Mouse (Mus musculus) adrenal gland, postnatal 4 days (tissue): Measurements from ENCODE around the gene Arfgap2. TPM values are rescaled to one million over a fixed set of nuclear protein-coding genes. Genes with fewer than 3 reads are reported as not detected.

Experiments
- DNase-seq, 2 experiments: peaks; one replicate each; pipeline ENCODE4 v3.0.0; 2021 to 2022; ENCODE audit warnings: low spot score in 2 of 2, mixed read lengths in 2 of 2
- total RNA-seq, 2 experiments: library from RNA; stranded (reverse); gene quantifications; 2 replicates each; pipeline ENCODE4 v1.2.3; 2021

The Arfgap2 gene
- total RNA-seq, 2 experiments from 2014 or later: 112 to 119 TPM

- DNase-seq: no peak
These were observed 38.1 kb downstream of the Arfgap2 start for GRCm38 (mm10) chr2:91302845-91303244.

- DNase-seq: no peak
These were observed 41.2 kb downstream of the Arfgap2 start for GRCm38 (mm10) chr2:91305926-91306325.

GRCm38 (mm10) chr2:91306589-91306988 is 41.8 kb downstream of the Arfgap2 start:
- DNase-seq: no peak

DNA sequence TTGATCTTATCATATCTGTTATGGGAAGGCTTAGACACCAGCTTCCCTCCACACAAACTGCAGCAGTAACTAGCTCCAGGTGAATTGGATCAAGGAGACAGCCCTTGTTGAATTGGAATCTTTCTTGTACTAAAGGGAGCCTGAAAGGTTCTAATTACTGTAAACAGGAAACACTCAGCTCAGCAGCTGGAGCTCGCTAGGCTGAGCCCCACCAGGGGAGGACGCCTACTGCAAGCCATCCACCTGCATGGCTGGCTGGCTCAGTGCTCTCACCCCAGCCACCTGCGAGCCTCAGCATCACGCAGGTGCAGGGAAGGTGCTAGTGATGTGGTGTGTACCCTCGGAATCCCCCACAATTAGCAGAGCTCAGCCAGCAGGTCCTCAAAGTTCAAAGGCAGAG is 43.9 kb downstream of the Arfgap2 start:
- no peak for DNase-seq

DNA sequence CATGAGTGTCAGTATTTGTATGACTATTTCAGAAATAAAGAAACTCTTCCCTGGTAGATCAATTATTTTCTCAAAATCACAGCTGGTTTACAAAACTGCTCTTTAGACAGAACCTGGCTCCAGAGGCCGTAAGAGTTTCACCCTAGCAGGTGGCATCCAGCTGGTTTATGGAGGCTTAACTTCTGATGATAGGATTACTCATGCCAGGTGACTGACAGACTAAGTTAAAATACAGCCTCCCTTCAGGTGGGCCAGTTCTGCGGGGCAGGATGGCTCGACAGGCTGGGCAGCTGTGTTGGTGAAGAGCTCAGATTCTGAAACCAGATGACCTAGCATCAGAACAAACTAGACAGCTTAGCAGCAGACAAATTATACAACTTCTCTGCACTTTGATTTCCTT is 44.8 kb downstream of the Arfgap2 start:
- DNase-seq: no peak

DNA sequence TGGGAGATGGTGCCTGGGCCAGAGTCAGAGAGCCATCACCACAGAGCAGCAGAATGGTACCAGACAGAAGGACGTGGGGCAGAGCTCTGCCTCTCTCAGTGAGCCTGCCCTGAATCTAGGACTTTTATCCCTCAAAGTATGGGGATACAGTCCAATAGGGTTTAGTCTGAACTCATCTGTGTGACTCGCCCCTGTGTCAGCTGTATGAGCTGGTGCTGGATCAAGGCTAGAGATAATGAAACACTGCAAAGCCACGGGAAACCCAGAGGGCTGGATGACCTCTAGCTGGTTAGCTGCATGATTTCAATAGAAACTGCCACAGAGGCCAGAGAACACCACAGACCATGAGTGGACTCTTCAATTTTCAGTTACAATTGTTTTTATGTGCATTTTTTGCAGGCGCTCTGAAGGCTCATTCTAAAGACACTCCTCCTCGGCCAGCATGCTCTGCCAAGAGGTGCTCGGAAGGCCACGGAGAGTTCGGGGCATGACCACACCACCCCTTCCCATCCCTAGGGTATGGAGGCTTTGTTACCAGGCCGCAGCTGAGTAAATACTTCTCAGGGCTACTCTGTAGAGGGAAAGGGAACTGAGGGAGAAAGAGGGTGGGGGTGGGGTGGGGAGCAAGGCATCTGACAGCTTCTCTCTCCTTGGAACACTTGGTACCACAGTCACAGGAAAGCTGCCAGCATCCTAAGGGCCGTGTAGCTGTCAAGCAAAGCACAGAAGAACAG is 48.0 kb downstream of the Arfgap2 start:
- no peak for DNase-seq

GRCm38 (mm10) chr2:91314184-91314583 is 49.4 kb downstream of the Arfgap2 start:
- no peak for DNase-seq

DNA sequence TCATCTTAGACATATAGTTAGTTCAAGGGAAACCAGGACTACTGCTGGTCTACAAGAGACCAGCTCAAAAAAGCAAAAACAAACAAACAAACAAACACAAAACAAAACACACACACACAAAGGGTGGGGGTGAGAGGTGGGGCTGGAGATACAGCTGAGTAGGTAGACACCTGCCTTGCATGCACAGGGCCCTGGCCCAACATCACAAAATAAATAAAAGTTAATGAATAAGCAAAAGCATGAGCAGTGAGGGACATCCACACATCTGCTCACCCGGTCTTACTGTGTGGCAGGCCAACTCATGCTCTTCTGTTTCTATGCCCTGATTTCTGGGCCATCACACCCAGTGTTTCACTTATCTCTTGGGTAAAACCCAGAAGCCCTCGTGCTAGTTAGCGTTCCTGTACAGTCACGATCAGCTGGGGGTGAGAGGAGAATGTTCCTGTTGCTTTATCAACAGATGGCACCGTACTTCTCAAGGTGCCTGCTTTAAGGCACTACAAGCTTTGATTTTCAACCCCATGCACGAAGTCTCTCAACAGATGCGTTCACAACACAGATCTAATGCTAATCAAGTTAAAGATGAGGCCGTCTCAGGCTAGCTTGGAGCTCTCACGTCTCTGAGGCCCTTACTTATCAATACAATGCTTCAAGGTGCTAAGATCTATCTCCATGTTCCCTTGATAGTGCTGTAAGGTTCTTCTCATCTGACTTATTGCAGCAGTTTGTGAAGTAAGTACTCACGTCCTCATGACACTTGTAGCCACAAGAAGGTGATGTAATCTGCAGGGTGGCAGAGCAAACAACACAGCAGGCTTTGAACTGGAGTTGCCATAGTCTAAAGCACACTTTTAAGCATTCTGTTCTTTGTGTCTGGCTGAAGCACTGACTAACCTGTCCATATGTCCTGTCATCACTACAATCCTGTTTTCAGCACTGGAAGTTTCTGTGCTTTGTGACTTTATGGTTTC is 56.1 kb downstream of the Arfgap2 start:
- DNase-seq: no peak

DNA sequence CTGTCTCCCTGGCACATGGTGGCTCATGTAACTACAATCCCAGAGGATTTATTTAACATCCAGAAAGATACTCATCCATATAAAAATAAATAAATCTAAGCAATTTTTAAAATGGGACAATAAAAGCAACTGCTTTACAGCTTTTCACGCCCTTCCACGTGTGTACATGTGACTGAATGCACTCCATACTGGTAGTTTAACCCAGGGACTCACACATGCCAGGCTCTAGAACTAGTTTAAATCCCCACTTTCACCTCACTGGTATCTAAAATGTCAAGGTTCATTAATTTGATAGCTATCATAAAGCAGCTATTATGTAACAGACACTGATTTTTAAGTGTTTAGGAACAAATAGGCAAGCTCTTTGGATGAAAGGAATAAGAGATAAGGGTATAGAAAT is 57.1 kb downstream of the Arfgap2 start:
- DNase-seq: no peak

DNA sequence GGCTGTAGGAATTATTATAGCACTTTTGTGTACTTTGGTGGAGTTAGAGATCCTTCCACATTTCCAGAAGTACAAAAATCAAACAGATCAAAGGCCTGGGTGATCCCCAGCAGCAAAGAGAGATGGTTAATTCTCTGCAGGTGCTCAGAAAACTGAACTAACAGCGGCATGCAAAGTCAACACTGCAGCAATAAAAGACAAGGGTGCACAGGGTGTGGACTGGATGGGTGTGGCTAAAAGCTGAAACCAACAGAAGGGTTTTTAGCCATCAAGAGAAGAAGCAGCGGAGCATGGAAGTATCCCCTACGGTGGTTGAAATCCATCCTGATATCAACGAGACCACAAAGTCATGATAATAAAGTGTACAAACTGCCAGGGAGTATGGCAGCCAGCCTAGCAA is 57.7 kb downstream of the Arfgap2 start:
- no peak for DNase-seq

DNA sequence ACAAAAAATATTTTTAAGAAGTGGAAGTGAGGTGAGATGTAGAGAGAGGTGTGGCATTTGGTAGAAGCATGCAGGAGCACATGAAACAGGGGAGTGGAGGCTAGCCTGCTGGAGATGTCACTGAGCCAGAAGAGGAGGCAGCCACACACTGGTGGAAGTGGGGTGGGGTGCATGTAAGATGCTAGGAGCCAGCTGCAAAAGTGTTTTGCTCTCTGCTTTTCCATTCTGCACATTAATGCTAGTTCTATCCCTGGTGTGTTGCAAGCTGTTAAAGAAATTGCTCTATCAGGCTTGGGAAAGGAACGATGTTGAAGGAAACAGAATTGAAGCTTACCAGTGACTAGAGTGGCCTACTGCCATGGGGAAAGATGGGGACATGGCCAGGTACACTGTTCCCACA is 59.6 kb downstream of the Arfgap2 start:
- no peak for DNase-seq

DNA sequence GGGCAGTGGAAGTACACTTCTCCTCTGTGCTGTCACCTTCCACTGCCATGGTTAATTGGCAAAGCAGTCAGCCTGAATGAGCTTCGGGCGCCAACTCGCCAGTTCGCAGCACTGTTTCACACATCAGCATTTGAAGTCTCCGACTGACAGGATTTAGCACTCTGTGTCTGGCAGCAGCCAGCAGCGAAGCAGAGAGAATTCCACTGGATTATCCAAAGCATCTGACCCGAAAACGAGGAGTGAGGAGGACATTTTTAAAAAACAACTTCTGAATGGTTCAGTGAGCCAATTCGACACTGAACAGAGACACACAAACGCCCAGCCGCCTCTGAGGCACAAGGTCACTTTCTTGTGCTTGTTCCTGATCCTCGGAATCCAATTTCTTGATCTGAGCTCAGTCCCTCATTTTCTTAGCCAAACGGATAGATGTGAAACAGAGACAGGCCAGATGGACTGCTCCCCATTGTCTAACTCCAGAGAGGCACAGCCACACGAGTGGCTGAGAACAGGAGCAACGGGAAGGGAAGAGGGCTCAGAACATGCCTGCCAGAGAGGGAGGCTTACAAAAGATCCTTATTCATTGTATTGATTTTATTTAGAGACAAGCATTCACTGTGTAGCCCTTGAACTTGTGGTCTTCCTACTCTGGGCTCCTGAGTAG is 60.1 kb downstream of the Arfgap2 start:
- no peak for DNase-seq

Other genes starting within 250 kb of the Arfgap2 start
- 1 to 10 TPM; 4.2 to 4.9 TPM for gene Rapsn, start 229.4 kb upstream of the Arfgap2 start, total RNA-seq
- gene Psmc3, start 211.0 kb upstream of the Arfgap2 start, total RNA-seq: 100 to 1,000 TPM; 203 to 210 TPM
- gene Slc39a13, start 194.6 kb upstream of the Arfgap2 start, total RNA-seq: 10 to 100 TPM; 35.7 to 42.0 TPM
- gene Spi1, start 182.6 kb upstream of the Arfgap2 start, total RNA-seq: 1 to 10 TPM; 7.8 to 7.9 TPM
- under 1 TPM in 1 of 2 experiments, not detected in 1; 0.17 TPM for gene Mybpc3, start 146.8 kb upstream of the Arfgap2 start, total RNA-seq
- 10 to 100 TPM; 27.4 to 31.8 TPM for gene Madd, start 81.1 kb upstream of the Arfgap2 start, total RNA-seq
- gene Nr1h3, start 62.1 kb upstream of the Arfgap2 start, total RNA-seq: 10 to 100 TPM; 10.3 to 11.5 TPM
- gene Acp2, start 62.1 kb upstream of the Arfgap2 start, total RNA-seq: 10 to 100 TPM; 47.3 TPM
- 10 to 100 TPM; 19.1 to 19.7 TPM for gene Ddb2, start 28.0 kb upstream of the Arfgap2 start, total RNA-seq
- 100 to 1,000 TPM; 111 to 112 TPM for gene Pacsin3, start 9.0 kb upstream of the Arfgap2 start, total RNA-seq
- 10 to 100 TPM; 24.7 to 30.2 TPM for gene 1110051M20Rik, start 179.7 kb downstream of the Arfgap2 start, total RNA-seq
- 10 to 100 TPM; 10.9 to 14.2 TPM for gene Lrp4, start 192.5 kb downstream of the Arfgap2 start, total RNA-seq